Mouse (Mus musculus) cortical plate, adult 2 months (tissue): ENCODE measurements around the gene Gja10. TPM values are rescaled to one million over a fixed set of nuclear protein-coding genes. Genes with fewer than 3 reads are reported as not detected.

Source experiments
- H3K27ac ChIP-seq: fragments of 200-500 bp; 2 replicates; pipeline ENCODE4 v1.5.1; 2012; ENCODE audit warnings: low read length, control low read depth, inconsistent platforms; ENCODE audit not compliant: insufficient read depth
- H3K4me1 ChIP-seq: fragments of 200-500 bp; 2 replicates; pipeline ENCODE4 v1.6.1; 2011; ENCODE audit warnings: low read length; ENCODE audit not compliant: control insufficient read depth, insufficient read depth
- H3K4me3 ChIP-seq: fragments of 200-500 bp; 2 replicates; pipeline ENCODE4 v1.5.1; 2011; ENCODE audit warnings: mild to moderate bottlenecking, low read length, control low read depth; ENCODE audit not compliant: insufficient read depth
- CTCF ChIP-seq: fragments of 200-500 bp; IDR thresholded peaks from 2 replicates; pipeline ENCODE4 v1.5.1; 2011; ENCODE audit warnings: mild to moderate bottlenecking, control low read depth, low read length; ENCODE audit not compliant: insufficient read depth; ENCODE audit errors: extremely low read depth
- POLR2A ChIP-seq: fragments of 200-500 bp; IDR thresholded peaks from 2 replicates; pipeline ENCODE4 v1.6.1; 2011; ENCODE audit warnings: mild to moderate bottlenecking, low read length, control low read depth; ENCODE audit not compliant: insufficient read depth; ENCODE audit errors: extremely low read depth
- polyA plus RNA-seq: library from polyadenylated mRNA; depleted of rRNA; stranded (reverse); fragments of >200 nt; gene quantifications from 2 replicates; pipeline ENCODE4 v1.2.3, GENCODE M21; 2012

Gja10 gene
- polyA plus RNA-seq, 1 experiment = not detected

GRCm38 (mm10) chr4:32575165-32575564 is 27.4 kb downstream of the Gja10 start:
- H3K27ac ChIP-seq = no peak overlapping the region
- TF ChIP-seq CTCF (no peak), POLR2A (no peak)
- H3K4me1 ChIP-seq = no peaks in the 10 kb centered on the region; the same call in 1 of the 2 replicates
- no peak overlapping the region for H3K4me3 ChIP-seq

GRCm38 (mm10) chr4:32574604-32575003 is 28.0 kb downstream of the Gja10 start:
- TF ChIP-seq CTCF (peak; percentile 31; the same call in 1 of the 2 replicates), POLR2A (no peak)
- no peaks in the 10 kb centered on the region; the same call in 1 of the 2 replicates for H3K4me1 ChIP-seq
- no peak overlapping the region for H3K27ac ChIP-seq
- no peak overlapping the region for H3K4me3 ChIP-seq

- H3K4me3 ChIP-seq = no peak overlapping the region
- H3K4me1 ChIP-seq = no peaks in the 10 kb centered on the region; the same call in 1 of the 2 replicates
- no peak overlapping the region for H3K27ac ChIP-seq
- TF ChIP-seq POLR2A (no peak), CTCF (no peak)
Measured at GRCm38 (mm10) chr4:32573586-32573985, 29.0 kb downstream of the Gja10 start.

GRCm38 (mm10) chr4:32572118-32572517 is 30.4 kb downstream of the Gja10 start:
- H3K4me3 ChIP-seq = no peak overlapping the region
- no peak for TF ChIP-seq POLR2A
- TF ChIP-seq CTCF = peak; percentile 42; the same call in 1 of the 2 replicates
- H3K4me1 ChIP-seq = no peaks in the 10 kb centered on the region; the same call in 1 of the 2 replicates
- H3K27ac ChIP-seq = no peak overlapping the region

GRCm38 (mm10) chr4:32571441-32571840 is 31.1 kb downstream of the Gja10 start:
- Histone ChIP-seq H3K4me1 (no peaks in the 10 kb centered on the region; the same call in 1 of the 2 replicates), H3K4me3 (no peak overlapping the region), H3K27ac (no peak overlapping the region)
- TF ChIP-seq CTCF (no peak), POLR2A (no peak)

- no peak for TF ChIP-seq CTCF
- TF ChIP-seq POLR2A = no peak
- H3K27ac ChIP-seq = no peak overlapping the region
- no peak overlapping the region for H3K4me3 ChIP-seq
- no peaks in the 10 kb centered on the region; the same call in 1 of the 2 replicates for H3K4me1 ChIP-seq
Measured at GRCm38 (mm10) chr4:32570939-32571317, 31.6 kb downstream of the Gja10 start.

- Histone ChIP-seq H3K27ac (no peak overlapping the region), H3K4me1 (no peaks in the 10 kb centered on the region; the same call in 1 of the 2 replicates), H3K4me3 (no peak overlapping the region)
- no peak for TF ChIP-seq POLR2A
- peak; percentile 34 for TF ChIP-seq CTCF
Measured at GRCm38 (mm10) chr4:32569995-32570938, 32.3 kb downstream of the Gja10 start.

- H3K27ac ChIP-seq = no peak overlapping the region
- no peaks in the 10 kb centered on the region; the same call in 1 of the 2 replicates for H3K4me1 ChIP-seq
- H3K4me3 ChIP-seq = no peak overlapping the region
- no peak for TF ChIP-seq POLR2A
- no peak for TF ChIP-seq CTCF
Measured at GRCm38 (mm10) chr4:32569054-32569453, 33.5 kb downstream of the Gja10 start.

- no peaks in the 10 kb centered on the region for H3K4me1 ChIP-seq
- peak overlapping the region; percentile 70 for H3K27ac ChIP-seq
- no peak overlapping the region for H3K4me3 ChIP-seq
- TF ChIP-seq POLR2A (no peak), CTCF (no peak)
Measured at GRCm38 (mm10) chr4:32564918-32565317, 37.6 kb downstream of the Gja10 start.

GRCm38 (mm10) chr4:32564416-32564815 is 38.1 kb downstream of the Gja10 start:
- Histone ChIP-seq H3K4me3 (no peak overlapping the region), H3K27ac (peak overlapping the region; percentile 70), H3K4me1 (no peaks in the 10 kb centered on the region)
- no peak for TF ChIP-seq CTCF
- TF ChIP-seq POLR2A = no peak
